Mouse (Mus musculus) midbrain, embryonic 16.5 days (tissue): ENCODE data around the gene Prdm11. TPM values are rescaled to one million over a fixed set of nuclear protein-coding genes. Genes with fewer than 3 reads are reported as not detected.

Experiments used
- ATAC-seq: fragments of 200-750 bp; cut with Nextera tagmentation; 2 replicates; pipeline ENCODE4 v1.8.0; 2017; ENCODE audit warnings: moderate TSS enrichment
- H3K27ac ChIP-seq: fragments of 300-500 bp; sonication (generic); 2 replicates; pipeline ENCODE4 v1.5.1; 2014; ENCODE audit warnings: mild to moderate bottlenecking, low read length, mixed read lengths
- H3K27me3 ChIP-seq: fragments of 300-500 bp; sonication (generic); 2 replicates; pipeline ENCODE4 v1.6.1; 2014; ENCODE audit warnings: low read depth, low read length, mixed read lengths; ENCODE audit not compliant: control insufficient read depth, insufficient read depth
- H3K36me3 ChIP-seq: fragments of 300-500 bp; sonication (generic); 2 replicates; pipeline ENCODE4 v1.6.1; 2014; ENCODE audit warnings: mild to moderate bottlenecking, low read length, moderate library complexity, mixed read lengths; ENCODE audit not compliant: control insufficient read depth, insufficient read depth
- H3K4me1 ChIP-seq: fragments of 300-500 bp; sonication (generic); 2 replicates; pipeline ENCODE4 v1.6.1; 2014; ENCODE audit warnings: mild to moderate bottlenecking, low read length, mixed read lengths; ENCODE audit not compliant: control insufficient read depth, insufficient read depth
- H3K4me2 ChIP-seq: fragments of 300-500 bp; sonication (generic); 2 replicates; pipeline ENCODE4 v1.6.1; 2014; ENCODE audit warnings: mild to moderate bottlenecking, low read length, mixed read lengths
- H3K4me3 ChIP-seq: fragments of 300-500 bp; sonication (generic); 2 replicates; pipeline ENCODE4 v1.5.1; 2014; ENCODE audit warnings: low read depth, mild to moderate bottlenecking, low read length, moderate library complexity, mixed read lengths
- H3K9ac ChIP-seq: fragments of 300-500 bp; sonication (generic); 2 replicates; pipeline ENCODE4 v1.6.1; 2014; ENCODE audit warnings: low read depth, low read length, mixed read lengths
- H3K9me3 ChIP-seq: fragments of 300-500 bp; sonication (generic); replicated peaks from 2 replicates; pipeline ENCODE4 v1.6.1; 2014; ENCODE audit warnings: mild to moderate bottlenecking, low read length, mixed read lengths; ENCODE audit not compliant: control insufficient read depth, poor library complexity, severe bottlenecking
- WGBS: fragments of 180-500 bp; shearing (Covaris S2); extraction: QIAGEN DNeasy Blood & Tissue Kit; methylation state at CpG from one replicate; pipeline ENCODE4 v1.1.7; 2014; 5-methylcytosine and 5-hydroxymethylcytosine counted together
- polyA plus RNA-seq: library from polyadenylated mRNA; unstranded; fragments of >200 nt; fragmentation: Nextera tagmentation; extraction: Ambion mirVana; gene quantifications from 2 replicates; pipeline ENCODE4 v1.2.1, GENCODE M21; 2015

Prdm11 gene
- polyA plus RNA-seq, 1 experiment from 2014 or later = 2.1 TPM

DNA sequence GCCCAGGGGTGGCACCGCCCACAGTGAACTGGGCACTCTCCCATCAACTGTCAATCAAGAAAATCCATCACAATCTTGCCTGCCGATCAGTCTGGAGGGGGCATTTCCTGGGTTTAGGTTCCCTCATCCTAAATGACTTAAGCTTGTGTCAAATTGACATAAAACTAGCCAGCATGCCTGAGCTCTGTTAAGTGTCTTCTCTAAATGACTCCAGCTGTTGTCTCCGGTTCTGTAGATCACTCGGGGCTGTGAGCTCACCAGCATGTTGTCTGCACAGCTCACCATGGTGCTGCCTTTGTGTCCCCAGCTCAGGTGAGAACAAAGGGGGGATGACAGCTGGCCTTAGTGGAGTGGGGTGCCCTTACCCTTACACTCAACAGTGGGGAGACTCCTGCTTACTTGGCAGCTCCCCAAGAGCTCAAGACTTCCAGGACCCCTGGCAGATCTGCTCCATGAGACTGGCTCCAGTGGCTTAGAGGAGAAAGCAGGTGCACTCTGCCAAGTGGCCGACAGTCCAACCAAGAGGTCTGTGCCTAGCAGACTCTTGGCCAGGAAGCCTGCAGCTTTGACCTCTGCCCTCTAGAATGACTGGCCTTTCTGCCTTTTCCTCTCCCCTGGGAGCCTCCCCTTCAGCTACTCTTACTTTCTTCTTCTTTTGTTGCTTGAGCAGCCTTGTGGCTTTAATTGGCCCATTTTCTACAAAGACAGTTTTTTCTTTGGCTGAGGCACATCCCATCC is 35.1 kb upstream of the Prdm11 start:
- no peak overlapping the region for H3K4me2 ChIP-seq
- H3K27ac ChIP-seq = no peak overlapping the region
- no peaks in the 10 kb centered on the region for H3K36me3 ChIP-seq
- ATAC-seq = no peak
- 70% methylated on average over 5 of the region's 5 CpGs for WGBS
- H3K27me3 ChIP-seq = no peaks in the 10 kb centered on the region
- H3K4me3 ChIP-seq = no peak overlapping the region
- no peaks in the 10 kb centered on the region for H3K9me3 ChIP-seq
- no peaks in the 10 kb centered on the region for H3K4me1 ChIP-seq
- no peak overlapping the region for H3K9ac ChIP-seq

DNA sequence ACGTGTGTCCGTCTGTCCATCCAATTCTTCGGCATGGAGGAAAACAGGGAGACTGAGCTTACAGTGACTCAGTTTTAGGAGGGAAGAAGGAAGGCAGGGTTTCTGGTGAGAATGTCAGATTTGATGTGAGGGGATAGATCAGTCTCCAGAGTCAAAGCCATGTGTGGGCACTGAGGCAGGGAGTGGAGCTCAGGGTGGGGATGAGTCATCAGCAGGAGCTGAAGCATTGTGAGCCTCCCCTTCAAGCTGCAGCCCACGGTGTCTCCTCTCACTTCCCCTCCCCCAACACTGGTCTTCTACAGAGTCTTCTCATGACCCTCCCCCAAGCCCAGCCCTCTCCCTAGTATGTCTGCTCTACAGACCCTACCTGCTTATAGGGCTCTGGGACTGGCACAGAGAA is 33.4 kb upstream of the Prdm11 start:
- WGBS = 81% methylated on average over 4 of the region's 4 CpGs
- H3K27me3 ChIP-seq = no peaks in the 10 kb centered on the region
- no peak overlapping the region for H3K9ac ChIP-seq
- no peaks in the 10 kb centered on the region for H3K9me3 ChIP-seq
- no peak overlapping the region for H3K4me2 ChIP-seq
- H3K36me3 ChIP-seq = no peaks in the 10 kb centered on the region
- no peaks in the 10 kb centered on the region for H3K4me1 ChIP-seq
- no peak overlapping the region for H3K4me3 ChIP-seq
- no peak overlapping the region for H3K27ac ChIP-seq
- ATAC-seq = no peak

DNA sequence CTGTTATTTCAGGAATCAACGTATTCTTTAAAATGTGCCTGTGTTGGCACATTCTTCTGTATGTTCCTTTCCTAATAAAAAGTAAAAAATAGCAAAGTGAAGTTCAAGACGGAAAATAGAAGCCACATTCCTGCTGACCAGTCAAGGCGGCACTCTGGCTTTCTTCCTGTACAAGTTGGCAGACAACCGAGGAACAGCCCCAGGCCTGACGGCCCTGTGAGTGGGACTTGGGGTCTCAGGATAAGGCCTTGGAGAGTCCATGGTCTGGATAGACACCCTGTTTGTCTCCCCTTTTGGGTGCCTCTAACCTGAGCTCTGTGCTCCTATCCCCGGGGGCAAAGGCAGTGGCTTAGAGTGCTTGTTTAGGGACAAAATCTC is 30.6 kb upstream of the Prdm11 start:
- H3K27me3 ChIP-seq = no peaks in the 10 kb centered on the region
- H3K4me3 ChIP-seq = no peak overlapping the region
- H3K4me2 ChIP-seq = no peak overlapping the region
- H3K27ac ChIP-seq = no peak overlapping the region
- no peak for ATAC-seq
- no peak overlapping the region for H3K9ac ChIP-seq
- no peaks in the 10 kb centered on the region for H3K9me3 ChIP-seq
- WGBS = 81% methylated on average over 6 of the region's 6 CpGs
- no peaks in the 10 kb centered on the region for H3K4me1 ChIP-seq
- H3K36me3 ChIP-seq = no peaks in the 10 kb centered on the region

DNA sequence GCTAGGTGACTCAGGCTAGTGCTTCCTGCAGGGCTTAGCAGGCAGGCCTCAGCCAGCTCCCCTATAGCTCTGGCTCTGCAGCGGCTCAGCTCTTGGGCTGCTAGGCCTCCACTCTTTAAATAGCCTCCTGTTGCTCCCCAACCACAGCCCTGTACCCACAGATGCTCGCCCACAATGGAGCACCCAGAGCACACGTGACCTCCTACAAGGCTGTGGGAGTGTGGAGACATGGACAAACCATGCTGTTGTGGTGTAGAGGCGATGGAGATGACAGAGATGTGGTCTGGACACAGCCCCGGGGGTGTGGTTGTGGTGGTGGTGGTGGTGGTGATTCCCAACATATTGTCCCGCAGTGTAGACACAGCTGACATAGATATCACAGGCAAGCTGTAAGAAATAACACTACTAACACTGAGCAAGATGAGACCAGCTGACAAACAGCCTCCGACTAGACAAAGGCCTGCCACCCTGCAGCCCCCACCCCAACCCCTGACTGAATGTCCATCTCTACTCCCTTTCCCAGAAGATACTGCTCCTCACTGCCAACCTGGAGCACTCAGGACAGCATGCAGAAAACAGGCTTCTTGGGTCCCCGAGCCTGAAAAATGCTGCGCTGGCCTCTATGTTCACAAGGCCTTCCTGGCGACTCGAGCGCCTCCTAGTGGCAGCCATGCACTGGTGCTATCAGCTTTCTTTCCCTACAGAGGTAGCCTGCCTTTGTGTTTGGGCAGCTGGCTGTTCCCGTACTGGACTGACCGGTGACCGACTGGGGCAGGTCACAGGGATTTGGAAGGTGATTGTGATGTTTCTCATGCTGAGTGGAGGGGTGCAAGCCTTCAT is 30.0 kb upstream of the Prdm11 start:
- ATAC-seq = no peak
- no peaks in the 10 kb centered on the region for H3K36me3 ChIP-seq
- H3K4me3 ChIP-seq = no peak overlapping the region
- WGBS = 42% methylated on average over 15 of the region's 15 CpGs
- no peak overlapping the region for H3K4me2 ChIP-seq
- no peaks in the 10 kb centered on the region for H3K9me3 ChIP-seq
- no peak overlapping the region for H3K27ac ChIP-seq
- H3K9ac ChIP-seq = no peak overlapping the region
- no peaks in the 10 kb centered on the region for H3K27me3 ChIP-seq
- no peaks in the 10 kb centered on the region for H3K4me1 ChIP-seq

DNA sequence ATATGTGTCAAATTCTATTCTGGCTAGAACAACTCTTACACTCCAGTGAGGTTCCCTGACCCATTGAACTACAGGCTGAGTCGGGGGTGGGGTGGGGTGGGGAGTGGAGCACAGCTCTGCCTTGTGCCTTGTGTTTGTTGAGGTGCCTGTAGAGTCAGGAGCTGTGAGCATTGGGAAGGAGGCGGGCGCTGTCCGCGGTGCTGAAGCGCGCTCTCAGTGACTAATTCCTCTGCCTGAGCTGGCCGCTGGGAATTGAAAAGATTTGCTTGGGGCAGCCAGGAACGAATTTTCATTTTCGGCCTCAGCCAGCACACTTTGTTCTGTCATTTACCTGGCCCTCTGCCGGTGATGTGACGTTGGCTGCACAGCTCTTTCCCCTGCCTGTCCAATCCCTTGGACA is 25.7 kb upstream of the Prdm11 start:
- Histone ChIP-seq H3K9ac (no peak overlapping the region), H3K4me1 (no peaks in the 10 kb centered on the region), H3K9me3 (no peaks in the 10 kb centered on the region), H3K27ac (no peak overlapping the region), H3K27me3 (no peaks in the 10 kb centered on the region), H3K36me3 (no peaks in the 10 kb centered on the region), H3K4me2 (no peak overlapping the region), H3K4me3 (no peak overlapping the region)
- peak; percentile 42; the same call in 1 of the 2 replicates for ATAC-seq
- 2% methylated on average over 12 of the region's 12 CpGs for WGBS

DNA sequence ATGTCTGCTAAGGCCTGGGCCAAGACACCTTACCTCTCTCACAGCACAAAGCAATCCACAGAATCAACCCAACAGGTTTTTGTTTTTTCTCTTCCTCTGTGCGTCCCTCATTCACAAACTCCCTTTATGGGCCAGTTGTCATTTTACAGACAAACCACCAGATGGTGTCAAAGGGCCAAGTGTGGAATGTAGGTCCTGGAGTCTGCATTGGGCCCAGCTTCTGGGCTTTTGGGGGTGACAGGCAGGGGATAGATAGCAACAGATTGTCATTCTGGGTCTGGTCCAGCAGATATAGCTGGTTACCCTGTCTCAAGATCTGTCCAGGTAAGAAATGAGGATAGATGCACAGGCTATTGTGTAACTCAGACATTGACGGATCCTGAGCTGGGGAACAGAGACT is 23.0 kb upstream of the Prdm11 start:
- no peak overlapping the region for H3K9ac ChIP-seq
- H3K4me3 ChIP-seq = no peak overlapping the region
- ATAC-seq = peak; percentile 29; the same call in 1 of the 2 replicates
- 38% methylated on average over 2 of the region's 2 CpGs for WGBS
- H3K27me3 ChIP-seq = no peaks in the 10 kb centered on the region
- no peak overlapping the region for H3K4me2 ChIP-seq
- no peaks in the 10 kb centered on the region for H3K4me1 ChIP-seq
- no peaks in the 10 kb centered on the region for H3K9me3 ChIP-seq
- no peak overlapping the region for H3K27ac ChIP-seq
- H3K36me3 ChIP-seq = no peaks in the 10 kb centered on the region

DNA sequence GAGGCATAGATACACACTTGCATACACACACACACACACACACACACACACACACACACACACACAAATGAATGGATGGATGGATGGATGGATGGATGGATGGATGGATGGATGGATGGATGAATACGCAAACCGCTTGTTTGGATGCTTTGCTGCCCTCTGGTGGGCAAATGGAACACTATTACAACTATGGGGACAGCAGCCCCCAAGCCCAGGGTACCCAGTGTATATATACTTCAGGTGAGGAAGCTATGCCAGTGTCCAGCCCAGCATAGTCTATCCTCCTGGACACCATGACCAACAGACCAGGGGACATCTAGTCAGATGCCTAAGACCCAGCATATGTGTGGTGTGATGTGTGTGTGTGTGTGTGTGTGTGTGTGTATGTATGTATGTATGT is 17.4 kb upstream of the Prdm11 start:
- H3K4me2 ChIP-seq = no peak overlapping the region
- no peak overlapping the region for H3K4me3 ChIP-seq
- H3K27me3 ChIP-seq = no peaks in the 10 kb centered on the region
- no peaks in the 10 kb centered on the region for H3K4me1 ChIP-seq
- 10% methylated on average over 2 of the region's 2 CpGs for WGBS
- no peak overlapping the region for H3K9ac ChIP-seq
- H3K9me3 ChIP-seq = no peaks in the 10 kb centered on the region
- ATAC-seq = peak; percentile 62; the same call in 1 of the 2 replicates
- no peak overlapping the region for H3K27ac ChIP-seq
- no peaks in the 10 kb centered on the region for H3K36me3 ChIP-seq

DNA sequence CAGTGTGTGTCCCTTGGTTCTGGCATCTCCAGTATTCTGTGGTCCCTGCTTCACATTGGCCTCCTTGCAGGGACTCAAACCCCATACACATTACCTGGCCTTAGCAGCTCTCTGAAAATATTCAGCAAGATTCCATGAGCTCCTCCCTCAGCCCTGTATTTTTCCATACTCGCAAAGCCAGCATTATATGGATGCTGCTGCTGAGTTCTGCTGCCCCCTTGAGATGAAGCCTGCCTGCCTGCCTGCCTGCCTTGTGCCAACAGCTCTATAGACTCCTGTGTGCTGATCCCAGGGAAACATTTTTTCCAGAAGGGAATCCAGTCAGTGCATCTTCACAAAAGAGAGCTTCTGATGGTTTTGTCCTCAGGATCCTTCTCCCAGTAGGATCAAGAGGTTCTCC is 5.9 kb upstream of the Prdm11 start:
- no peak overlapping the region for H3K27ac ChIP-seq
- H3K4me3 ChIP-seq = no peak overlapping the region
- H3K36me3 ChIP-seq = no peaks in the 10 kb centered on the region
- WGBS = 29% methylated on average over 1 of the region's 1 CpGs
- no peaks in the 10 kb centered on the region; the same call in 1 of the 2 replicates for H3K9me3 ChIP-seq
- H3K27me3 ChIP-seq = no peaks in the 10 kb centered on the region
- no peaks in the 10 kb centered on the region for H3K4me1 ChIP-seq
- H3K9ac ChIP-seq = no peak overlapping the region
- no peak overlapping the region for H3K4me2 ChIP-seq
- ATAC-seq = no peak
